Mouse (Mus musculus) lung, embryonic 16.5 days (tissue): ENCODE data around the gene Slc8a1. TPM values are rescaled to one million over a fixed set of nuclear protein-coding genes. Genes with fewer than 3 reads are reported as not detected.
A peak's percentile ranks its signal among the peaks of the same experiment; 100 is the strongest.

Source experiments
- ATAC-seq: fragments of 200-750 bp; cut with Nextera tagmentation; 2 replicates; pipeline ENCODE4 v1.8.0; 2017; ENCODE audit warnings: low read depth, mild to moderate bottlenecking, moderate library complexity
- H3K27ac ChIP-seq: fragments of 300-500 bp; sonication (generic); 2 replicates; pipeline ENCODE4 v1.5.1; 2014; ENCODE audit warnings: mild to moderate bottlenecking, control low read depth, low read length
- H3K27me3 ChIP-seq: fragments of 300-500 bp; sonication (generic); 2 replicates; pipeline ENCODE4 v1.6.1; 2014; ENCODE audit warnings: low read depth, low read length, mixed read lengths; ENCODE audit not compliant: control insufficient read depth, insufficient read depth
- H3K36me3 ChIP-seq: fragments of 300-500 bp; sonication (generic); 2 replicates; pipeline ENCODE4 v1.6.1; 2014; ENCODE audit warnings: low read length; ENCODE audit not compliant: control insufficient read depth, insufficient read depth
- H3K4me1 ChIP-seq: fragments of 300-500 bp; sonication (generic); replicated peaks from 2 replicates; pipeline ENCODE4 v1.6.1; 2014; ENCODE audit warnings: low read length, mixed read lengths; ENCODE audit not compliant: control insufficient read depth, insufficient read depth
- H3K4me2 ChIP-seq: fragments of 300-500 bp; sonication (generic); 2 replicates; pipeline ENCODE4 v1.6.1; 2014; ENCODE audit warnings: low read depth, low read length, control low read depth
- H3K4me3 ChIP-seq: fragments of 300-500 bp; sonication (generic); 2 replicates; pipeline ENCODE4 v1.5.1; 2014; ENCODE audit warnings: mild to moderate bottlenecking, low read length, control low read depth
- H3K9ac ChIP-seq: fragments of 300-500 bp; sonication (generic); 2 replicates; pipeline ENCODE4 v1.6.1; 2014; ENCODE audit warnings: low read length, control low read depth
- H3K9me3 ChIP-seq: fragments of 300-500 bp; sonication (generic); 2 replicates; pipeline ENCODE4 v1.6.1; 2016; ENCODE audit warnings: low read length; ENCODE audit not compliant: control insufficient read depth
- WGBS: fragments of 180-500 bp; shearing (Covaris S2); extraction: QIAGEN DNeasy Blood & Tissue Kit; methylation state at CpG from one replicate; pipeline ENCODE4 v1.1.7; 2014; 5-methylcytosine and 5-hydroxymethylcytosine counted together
- polyA plus RNA-seq: library from polyadenylated mRNA; unstranded; fragments of >200 nt; fragmentation: Nextera tagmentation; extraction: Ambion mirVana; gene quantifications from 2 replicates; pipeline ENCODE4 v1.2.1, GENCODE M21; 2015

The Slc8a1 gene
- polyA plus RNA-seq, 1 experiment from 2014 or later: 5.8 TPM

- no peaks in the 10 kb centered on the region for H3K36me3 ChIP-seq
- H3K4me3 ChIP-seq: no peak overlapping the region
- 78% methylated on average over 6 of the region's 6 CpGs for WGBS
- no peak overlapping the region for H3K4me2 ChIP-seq
- no peaks in the 10 kb centered on the region for H3K4me1 ChIP-seq
- no peak overlapping the region for H3K9ac ChIP-seq
- no peak for ATAC-seq
- H3K27ac ChIP-seq: no peak overlapping the region
- no peaks in the 10 kb centered on the region for H3K9me3 ChIP-seq
- H3K27me3 ChIP-seq: no peaks in the 10 kb centered on the region
These were observed 184.0 kb downstream of the Slc8a1 start for GRCm38 (mm10) chr17:81554052-81554734.

GRCm38 (mm10) chr17:81551856-81552635 lies 186.1 kb downstream of the Slc8a1 start:
- no peaks in the 10 kb centered on the region for H3K27me3 ChIP-seq
- H3K9me3 ChIP-seq: no peaks in the 10 kb centered on the region
- H3K4me1 ChIP-seq: no peaks in the 10 kb centered on the region; the same call in 1 of the 2 replicates
- H3K4me3 ChIP-seq: no peak overlapping the region
- no peak for ATAC-seq
- H3K4me2 ChIP-seq: no peak overlapping the region
- H3K36me3 ChIP-seq: no peaks in the 10 kb centered on the region
- 64% methylated on average over 6 of the region's 6 CpGs for WGBS
- H3K9ac ChIP-seq: no peak overlapping the region
- no peak overlapping the region for H3K27ac ChIP-seq

- H3K27ac ChIP-seq: no peak overlapping the region
These were observed 187.3 kb downstream of the Slc8a1 start for GRCm38 (mm10) chr17:81550864-81551263.

GRCm38 (mm10) chr17:81548016-81548415 lies 190.2 kb downstream of the Slc8a1 start:
- 36% methylated on average over 4 of the region's 4 CpGs for WGBS
- H3K27ac ChIP-seq: no peak overlapping the region
- no peak overlapping the region for H3K4me3 ChIP-seq
- ATAC-seq: peak; percentile 84
- H3K27me3 ChIP-seq: no peaks in the 10 kb centered on the region
- H3K9me3 ChIP-seq: no peaks in the 10 kb centered on the region
- H3K36me3 ChIP-seq: no peaks in the 10 kb centered on the region
- H3K4me1 ChIP-seq: no peaks in the 10 kb centered on the region; the same call in 1 of the 2 replicates
- no peak overlapping the region for H3K4me2 ChIP-seq
- no peak overlapping the region for H3K9ac ChIP-seq

More at GRCm38 (mm10) chr17:81550864-81551263, 187.3 kb downstream of the Slc8a1 start:
- no peak overlapping the region for H3K4me3 ChIP-seq
- H3K4me2 ChIP-seq: no peak overlapping the region
- no peaks in the 10 kb centered on the region for H3K27me3 ChIP-seq
- no peaks in the 10 kb centered on the region for H3K9me3 ChIP-seq
- no peaks in the 10 kb centered on the region; the same call in 1 of the 2 replicates for H3K4me1 ChIP-seq
- no peak for ATAC-seq
- H3K9ac ChIP-seq: no peak overlapping the region
- WGBS: 90% methylated on average over 3 of the region's 3 CpGs
- H3K36me3 ChIP-seq: no peaks in the 10 kb centered on the region

GRCm38 (mm10) chr17:81546525-81546924 lies 191.7 kb downstream of the Slc8a1 start:
- Histone ChIP-seq H3K4me3 (no peak overlapping the region), H3K27ac (no peak overlapping the region), H3K27me3 (no peaks in the 10 kb centered on the region), H3K9me3 (no peaks in the 10 kb centered on the region), H3K4me1 (peaks cover 8% of the 10 kb centered on the region), H3K9ac (no peak overlapping the region), H3K36me3 (no peaks in the 10 kb centered on the region), H3K4me2 (no peak overlapping the region)
- 62% methylated on average over 6 of the region's 6 CpGs for WGBS
- ATAC-seq: peak; percentile 47

- WGBS: 78% methylated on average over 5 of the region's 5 CpGs
- H3K27me3 ChIP-seq: no peaks in the 10 kb centered on the region
- no peak overlapping the region for H3K4me2 ChIP-seq
- H3K9ac ChIP-seq: no peak overlapping the region
- no peak for ATAC-seq
- H3K4me3 ChIP-seq: no peak overlapping the region
- no peaks in the 10 kb centered on the region for H3K9me3 ChIP-seq
- H3K27ac ChIP-seq: no peak overlapping the region
- H3K4me1 ChIP-seq: peaks cover 8% of the 10 kb centered on the region
- H3K36me3 ChIP-seq: no peaks in the 10 kb centered on the region
These were observed 192.2 kb downstream of the Slc8a1 start for GRCm38 (mm10) chr17:81546012-81546411.

GRCm38 (mm10) chr17:81544926-81545325 lies 193.3 kb downstream of the Slc8a1 start:
- H3K27ac ChIP-seq: no peak overlapping the region
- H3K4me1 ChIP-seq: peaks cover 8% of the 10 kb centered on the region
- no peak overlapping the region for H3K9ac ChIP-seq
- ATAC-seq: no peak
- H3K9me3 ChIP-seq: no peaks in the 10 kb centered on the region
- no peaks in the 10 kb centered on the region for H3K36me3 ChIP-seq
- 83% methylated on average over 3 of the region's 3 CpGs for WGBS
- H3K4me2 ChIP-seq: no peak overlapping the region
- no peaks in the 10 kb centered on the region for H3K27me3 ChIP-seq
- no peak overlapping the region for H3K4me3 ChIP-seq

GRCm38 (mm10) chr17:81542313-81543185 lies 195.6 kb downstream of the Slc8a1 start:
- no peak overlapping the region for H3K9ac ChIP-seq
- H3K27me3 ChIP-seq: no peaks in the 10 kb centered on the region
- H3K27ac ChIP-seq: no peak overlapping the region
- H3K36me3 ChIP-seq: no peaks in the 10 kb centered on the region
- WGBS: 73% methylated on average over 12 of the region's 12 CpGs
- H3K4me3 ChIP-seq: no peak overlapping the region
- no peak overlapping the region for H3K4me2 ChIP-seq
- H3K9me3 ChIP-seq: no peaks in the 10 kb centered on the region
- H3K4me1 ChIP-seq: peaks cover 12% of the 10 kb centered on the region
- ATAC-seq: peak; percentile 31; the same call in 1 of the 2 replicates
